Mouse (Mus musculus) spleen, adult 12 weeks (tissue): ENCODE measurements around the gene Srpk2.
"Not testable (repeated sequence)": the region's sequence is repeated elsewhere in the genome, so short reads cannot be mapped to it uniquely, and the experiment has no call there.

Source experiments
- DNase-seq: peaks from one replicate; pipeline ENCODE4 v3.0.0; 2022; ENCODE audit warnings: low spot score

Srpk2 gene

DNA sequence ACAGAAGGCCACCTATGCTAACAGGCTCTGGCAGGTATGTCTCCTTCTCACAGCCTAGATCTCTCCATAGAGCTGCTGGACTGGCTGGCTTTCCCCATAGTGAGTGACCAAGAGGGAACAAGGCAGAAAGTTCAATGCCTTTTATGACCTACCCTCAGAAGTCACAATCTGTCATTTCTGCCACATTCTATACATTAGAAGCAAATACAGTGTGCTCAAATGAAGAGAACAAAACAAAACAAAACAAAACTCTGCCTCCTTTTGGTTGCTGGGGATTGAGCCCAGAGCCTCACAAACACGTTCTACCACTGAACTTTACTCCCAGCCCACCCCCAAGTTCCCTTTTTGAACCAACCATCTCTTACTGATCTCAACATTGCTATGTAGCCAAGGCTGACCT, at the start of gene Srpk2:
Srpk2 (minus strand) TSS at position 101 of the 400 bp plus-strand sequence.
- DNase-seq: no peak

- DNase-seq: no peak
Observed at GRCm38 (mm10) chr5:23721956-23722355, 37.5 kb upstream of the Srpk2 start.

GRCm38 (mm10) chr5:23718881-23719328, 34.5 kb upstream of the Srpk2 start:
- no peak for DNase-seq

- no peak for DNase-seq
Observed at GRCm38 (mm10) chr5:23718182-23718534, 33.7 kb upstream of the Srpk2 start.

- DNase-seq: no peak
Observed at GRCm38 (mm10) chr5:23717469-23718181, 33.2 kb upstream of the Srpk2 start.

- no peak for DNase-seq
Observed at GRCm38 (mm10) chr5:23713401-23714335, 29.3 kb upstream of the Srpk2 start.

DNA sequence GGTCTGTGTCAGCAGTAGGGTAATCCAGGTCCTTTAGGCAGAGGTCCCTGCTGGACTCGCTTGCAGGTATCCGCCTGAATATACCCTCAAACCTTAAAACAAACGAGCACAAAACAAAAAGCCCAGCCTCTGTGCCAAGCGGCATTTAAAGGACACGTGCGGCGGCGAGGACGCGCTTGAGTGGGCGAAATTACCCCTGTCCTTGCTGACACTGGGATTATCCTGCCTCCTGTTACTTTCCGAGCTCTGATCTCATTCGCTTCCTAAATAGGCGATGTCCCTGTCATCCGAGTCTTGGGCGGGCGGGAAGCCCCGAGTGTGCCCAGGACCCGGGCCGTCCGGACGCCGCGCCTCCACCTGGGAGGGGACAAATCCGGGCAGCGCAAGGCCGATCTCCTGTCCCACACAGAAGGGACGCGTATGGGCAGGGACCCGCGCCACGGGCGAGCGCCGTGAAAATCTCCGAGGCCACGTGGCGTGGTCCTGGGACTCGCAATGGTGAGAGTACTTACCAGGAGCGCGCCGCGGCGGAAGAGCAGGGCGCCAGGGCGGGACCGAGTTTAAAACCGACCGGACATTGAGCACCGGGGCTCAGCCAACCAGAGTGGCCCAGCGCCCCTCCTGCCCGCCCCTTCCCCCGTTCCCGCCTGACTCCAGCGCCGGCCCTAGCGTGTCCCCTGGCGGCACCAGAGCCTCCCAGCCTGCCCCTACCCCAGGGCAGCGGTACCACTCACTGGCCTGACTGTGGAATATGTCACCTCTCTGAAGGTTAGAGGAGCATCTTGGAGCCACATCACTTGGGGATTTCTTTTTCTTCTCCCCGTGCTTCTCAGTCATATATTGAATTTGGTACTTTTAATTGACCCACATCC, 27.9 kb upstream of the Srpk2 start:
- no peak for DNase-seq

DNA sequence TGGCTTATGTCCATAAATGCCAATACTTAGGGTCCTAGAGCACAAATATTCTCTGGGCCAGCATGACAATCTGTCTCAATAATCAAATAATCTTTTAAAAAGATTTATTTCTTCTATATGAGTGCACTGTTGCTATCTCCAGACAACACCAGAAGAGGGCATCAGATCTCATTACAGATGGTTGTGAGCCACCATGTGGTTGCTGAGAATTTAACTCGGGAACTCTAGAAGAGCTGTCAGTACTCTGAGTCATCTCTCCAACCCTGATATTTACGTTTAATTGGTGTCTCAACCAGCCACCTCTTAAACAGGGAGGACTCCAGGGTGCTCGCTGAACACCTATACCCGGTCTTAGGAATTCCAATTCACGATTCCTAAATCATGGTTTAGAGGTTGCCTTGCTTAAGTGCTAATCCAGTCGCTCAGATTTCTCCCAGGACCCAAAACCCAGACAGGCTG, 27.3 kb upstream of the Srpk2 start:
- not testable (repeated sequence) for DNase-seq

DNA sequence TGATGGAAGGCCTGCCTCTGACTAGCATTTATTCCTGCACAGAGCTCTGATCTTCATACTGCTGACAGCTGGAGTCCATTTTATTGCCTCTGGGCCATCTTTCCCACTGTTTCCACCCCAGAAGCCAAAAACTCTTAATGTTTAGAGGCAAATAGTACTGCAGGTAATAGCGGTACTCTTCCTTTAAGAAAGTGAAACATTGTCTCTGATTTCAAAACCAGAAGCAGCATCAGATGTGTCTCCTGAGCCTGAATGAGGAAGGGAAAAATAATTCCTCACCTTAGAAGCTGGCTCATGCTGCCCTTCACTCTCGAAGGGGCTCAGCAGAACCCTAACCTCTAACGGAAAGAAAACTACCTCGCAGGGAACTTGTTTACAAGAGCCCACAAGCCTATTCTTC, 26.8 kb upstream of the Srpk2 start:
- DNase-seq: no peak

- no peak for DNase-seq
Observed at GRCm38 (mm10) chr5:23709661-23710060, 25.2 kb upstream of the Srpk2 start.

DNA sequence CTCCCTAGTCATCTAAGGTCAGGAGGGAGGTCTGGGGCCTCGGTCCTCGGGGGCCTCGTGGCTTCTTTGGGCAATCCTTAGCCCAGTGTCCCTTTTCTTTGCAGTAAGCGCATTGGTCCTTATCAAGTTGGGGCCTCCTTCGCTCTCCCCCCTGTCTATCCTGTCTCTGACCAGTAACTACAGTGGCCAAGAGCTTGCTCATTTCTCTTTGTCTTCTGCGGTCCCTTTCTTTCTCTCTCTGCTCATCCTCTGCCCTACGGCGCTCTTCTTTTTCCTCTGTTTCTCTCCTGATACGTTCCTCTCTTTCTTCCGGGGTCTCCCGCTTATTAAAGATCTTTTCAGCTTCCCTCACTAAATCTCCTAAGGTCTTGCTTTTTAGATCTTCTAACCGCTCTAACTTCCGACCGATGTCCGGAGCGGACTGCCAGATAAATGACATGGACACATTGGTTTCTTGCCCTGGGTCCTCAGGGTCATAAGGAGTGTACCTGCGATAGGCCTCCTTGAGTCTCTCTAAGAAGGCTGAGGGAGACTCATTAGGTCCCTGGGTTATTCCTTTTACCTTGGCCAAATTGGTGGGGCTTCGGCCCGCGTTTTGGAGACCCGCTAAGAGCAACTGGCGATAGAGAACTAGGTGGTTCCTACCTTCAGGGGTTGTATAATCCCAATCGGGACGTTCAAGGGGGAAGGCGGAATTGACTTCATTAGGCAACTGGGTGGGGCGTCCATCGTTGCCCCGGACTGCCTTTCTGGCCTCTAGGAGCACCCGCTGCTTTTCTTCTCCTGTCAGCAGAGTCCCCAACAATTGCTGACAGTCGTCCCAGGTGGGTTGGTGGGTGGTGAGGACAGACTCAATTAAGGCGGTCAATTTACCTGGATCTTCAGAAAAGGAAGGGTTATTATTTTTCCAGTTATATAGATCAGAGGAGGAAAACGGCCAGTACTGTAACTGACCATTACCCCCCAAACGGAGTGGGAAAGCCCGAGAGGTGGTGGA, 22.5 kb upstream of the Srpk2 start:
- not testable (repeated sequence) for DNase-seq

DNA sequence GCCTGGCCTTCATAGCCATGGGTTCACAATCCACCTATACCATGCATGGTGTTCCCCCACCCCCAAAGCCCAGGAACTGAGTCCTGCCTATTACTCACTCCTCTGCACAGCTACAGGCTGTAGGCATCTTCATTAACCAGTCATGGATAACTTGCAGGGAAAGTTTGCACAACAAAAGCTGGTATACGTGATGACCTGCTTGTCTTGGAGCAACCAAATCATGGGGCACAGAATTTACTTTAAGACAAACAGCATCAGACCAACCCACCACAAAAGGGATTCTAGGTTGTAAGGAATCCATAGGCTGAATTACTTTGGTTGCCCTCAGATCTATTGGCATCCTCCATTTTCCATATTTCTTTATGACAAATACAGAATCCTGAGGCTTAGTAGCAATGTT, 13.0 kb upstream of the Srpk2 start:
- DNase-seq: no peak

DNA sequence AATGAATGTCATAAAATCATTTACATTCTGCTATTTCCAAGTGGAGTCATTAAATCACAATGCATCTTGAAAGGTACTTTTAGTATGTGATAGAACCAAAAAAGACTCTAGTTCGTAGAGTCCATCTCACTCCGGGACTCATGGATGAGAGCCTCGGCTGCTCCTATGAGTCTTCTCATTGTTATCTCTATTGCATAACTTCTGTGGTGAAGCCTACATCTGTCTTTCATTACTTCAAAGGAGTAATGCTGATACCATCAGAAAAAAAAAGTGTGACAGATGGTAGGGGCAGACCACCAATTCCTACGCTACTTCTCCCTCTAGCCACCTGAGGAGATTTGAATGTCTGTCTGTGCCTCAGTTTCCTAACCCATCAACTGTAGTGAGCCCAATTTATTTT, 986 bp downstream of the Srpk2 start:
- DNase-seq: no peak

DNA sequence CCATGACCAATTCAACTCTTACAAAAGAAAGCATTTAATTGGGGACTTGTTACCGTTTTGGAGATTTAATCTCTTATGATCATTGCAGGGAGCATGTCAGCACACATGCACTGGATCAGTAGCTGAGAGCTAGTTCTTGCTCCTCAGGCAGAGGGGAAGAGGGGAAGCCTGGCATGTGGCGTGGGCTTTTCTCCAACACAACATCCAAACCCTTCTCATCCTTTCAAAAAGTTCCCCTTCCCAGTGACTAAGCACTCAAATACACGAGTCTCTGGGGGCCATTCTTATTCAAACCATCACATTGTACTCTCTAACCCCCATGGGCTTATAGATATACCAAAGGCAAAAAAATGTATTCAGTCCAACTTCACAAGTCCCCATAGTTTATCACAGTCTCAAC, 5.4 kb downstream of the Srpk2 start:
- no peak for DNase-seq

DNA sequence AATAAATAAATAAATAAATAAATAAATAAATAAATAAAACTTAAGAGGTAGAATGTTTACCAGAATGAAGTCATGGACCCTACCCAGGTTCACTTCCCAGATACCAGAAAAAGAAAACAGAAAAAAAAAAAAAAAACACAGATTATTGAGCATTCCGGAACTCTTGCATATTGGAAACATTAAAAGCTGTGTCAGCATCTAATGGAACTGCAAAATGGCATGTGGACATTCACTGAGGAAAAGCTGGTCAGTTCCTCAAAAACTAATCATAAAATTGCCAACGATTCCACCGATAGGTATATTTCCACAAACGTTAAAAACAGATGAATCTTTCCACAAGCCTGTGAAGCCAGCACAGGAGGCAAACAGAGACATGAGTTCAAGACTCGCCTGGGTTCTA, 6.5 kb downstream of the Srpk2 start:
- no peak for DNase-seq

DNA sequence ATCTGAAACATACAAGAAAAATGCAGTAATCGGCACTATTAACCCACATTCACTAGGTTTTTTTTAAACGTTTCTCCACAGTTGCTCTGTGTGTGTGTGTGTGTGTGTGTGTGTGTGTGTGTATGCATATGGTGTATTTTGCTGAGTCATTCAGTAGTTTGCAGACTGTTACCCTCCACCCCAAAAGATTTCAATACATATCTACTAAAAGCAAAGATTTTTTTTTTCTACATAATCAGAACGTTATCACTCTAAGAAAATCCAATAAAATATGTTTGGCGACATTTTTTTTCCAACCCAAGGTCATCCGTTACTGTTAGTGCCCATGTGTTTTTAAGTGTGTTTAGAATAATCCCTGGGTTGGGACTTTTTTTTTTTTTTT, 7.4 kb downstream of the Srpk2 start:
- DNase-seq: no peak

GRCm38 (mm10) chr5:23676156-23677071, 8.0 kb downstream of the Srpk2 start:
- DNase-seq: no peak

GRCm38 (mm10) chr5:23675499-23676155, 8.8 kb downstream of the Srpk2 start:
- peak; percentile 2 for DNase-seq

DNA sequence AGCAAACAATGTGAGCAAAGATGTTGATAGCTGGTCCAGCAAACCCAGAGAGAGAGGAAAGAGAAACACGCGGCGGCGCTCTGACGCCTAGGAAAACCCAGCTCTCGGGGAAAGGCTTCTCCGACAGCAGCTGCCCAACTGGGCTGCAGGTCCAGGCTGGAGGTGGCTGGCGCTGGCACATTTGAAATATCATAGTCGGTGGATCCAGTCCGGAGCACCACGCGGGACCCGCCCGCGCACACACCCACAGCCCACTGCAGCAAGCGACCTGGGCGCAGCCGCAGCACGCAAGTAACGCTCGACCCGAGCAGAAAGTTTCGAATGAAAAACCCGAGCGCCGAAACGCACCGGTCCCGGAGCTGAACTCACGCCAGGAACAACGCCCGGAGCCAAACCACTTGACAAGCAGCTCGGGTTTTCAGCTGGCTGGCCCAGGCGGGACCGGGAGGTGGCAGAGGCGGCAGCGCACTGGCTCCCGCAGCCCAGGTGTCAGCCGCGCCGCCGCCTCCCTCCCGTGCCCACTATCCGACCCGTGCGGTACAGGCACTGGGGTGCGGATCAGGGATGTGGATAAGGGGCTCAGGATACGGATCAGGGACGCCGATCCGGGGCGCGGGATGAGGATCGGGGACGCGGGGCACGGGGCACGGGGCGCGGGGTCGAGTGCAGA, 9.5 kb downstream of the Srpk2 start:
- peak; percentile 6 for DNase-seq
